Mouse (Mus musculus): ENCODE results near the gene E2f1.

The E2f1 gene

GRCm38 (mm10) chr2:154581421-154581820 is 11.7 kb upstream of the E2f1 start:
- DNase-seq: no peak

GRCm38 (mm10) chr2:154580586-154580985 is 10.9 kb upstream of the E2f1 start:
- no peak for DNase-seq

- no peak for DNase-seq
These were observed 8.0 kb upstream of the E2f1 start for GRCm38 (mm10) chr2:154577744-154578067.

- DNase-seq: no peak
These were observed 7.4 kb upstream of the E2f1 start for GRCm38 (mm10) chr2:154576876-154577743.

- DNase-seq: no peak
These were observed 4.6 kb upstream of the E2f1 start for GRCm38 (mm10) chr2:154574271-154574670.

GRCm38 (mm10) chr2:154572996-154573395 is 3.3 kb upstream of the E2f1 start:
- no peak for DNase-seq

GRCm38 (mm10) chr2:154571976-154572375 is 2.3 kb upstream of the E2f1 start:
- DNase-seq: no peak

- no peak for DNase-seq
These were observed 1.6 kb upstream of the E2f1 start for GRCm38 (mm10) chr2:154571266-154571665.

GRCm38 (mm10) chr2:154570666-154571065 is 974 bp upstream of the E2f1 start:
- no peak for DNase-seq

- no peak for DNase-seq
These were observed 482 bp downstream of the E2f1 start for GRCm38 (mm10) chr2:154569071-154569748.

- no peak for DNase-seq
These were observed 1.2 kb downstream of the E2f1 start for GRCm38 (mm10) chr2:154568329-154569070.

GRCm38 (mm10) chr2:154567766-154568165 is 1.9 kb downstream of the E2f1 start:
- no peak for DNase-seq

- DNase-seq: no peak
These were observed 3.1 kb downstream of the E2f1 start for GRCm38 (mm10) chr2:154566641-154567040.

- no peak for DNase-seq
These were observed 4.1 kb downstream of the E2f1 start for GRCm38 (mm10) chr2:154565562-154565961.

GRCm38 (mm10) chr2:154563612-154564170 is 6.0 kb downstream of the E2f1 start:
- DNase-seq: no peak

- DNase-seq: no peak
These were observed 11.2 kb downstream of the E2f1 start, which contains the start of gene Necab3 for GRCm38 (mm10) chr2:154558264-154559039. Gene Necab3 (minus strand): TSS chr2:154558890.

GRCm38 (mm10) chr2:154557184-154557832 is 12.4 kb downstream of the E2f1 start:
- no peak for DNase-seq

- DNase-seq: peak; percentile 49
These were observed 14.5 kb downstream of the E2f1 start for GRCm38 (mm10) chr2:154555235-154555634.

- DNase-seq: peak; percentile 71
These were observed 17.2 kb downstream of the E2f1 start for GRCm38 (mm10) chr2:154552424-154552907.

GRCm38 (mm10) chr2:154551927-154552326 is 17.8 kb downstream of the E2f1 start:
- no peak for DNase-seq

GRCm38 (mm10) chr2:154551476-154551875 is 18.2 kb downstream of the E2f1 start, which contains the start of gene Actl10:
Gene Actl10 (plus strand): TSS chr2:154551776.
- no peak for DNase-seq

- DNase-seq: no peak
These were observed 18.8 kb downstream of the E2f1 start for GRCm38 (mm10) chr2:154550937-154551336.

Data from layer of hippocampus, adult 9-11 months (tissue).